Mouse (Mus musculus) MEL (cell line): Measurements from ENCODE around the gene Bcl10.

Source experiments
- CTCF ChIP-seq, 3 experiments: IDR thresholded peaks in 2 of 3; conservative IDR thresholded peaks in 1 of 3; 2 replicates each; pipeline ENCODE4 v1.5.1; 2011 to 2012; ENCODE audit warnings: low read length in 3 of 3, low read depth in 2 of 3, mild to moderate bottlenecking in 2 of 3, improper control_type of control experiment in 1 of 3, inconsistent platforms in 1 of 3, mixed read lengths in 1 of 3, moderate library complexity in 1 of 3; ENCODE audit not compliant: control insufficient read depth in 1 of 3, insufficient read depth in 1 of 3, poor library complexity in 1 of 3, severe bottlenecking in 1 of 3
- E2F4 ChIP-seq: IDR thresholded peaks from 2 replicates; pipeline ENCODE4 v1.6.1; 2011; ENCODE audit warnings: low read depth, low read length, improper control_type of control experiment, borderline replicate concordance
- EP300 ChIP-seq, 2 experiments: IDR thresholded peaks; 2 replicates each; pipeline ENCODE4 v1.6.1; 2011; ENCODE audit warnings: improper control_type of control experiment in 2 of 2, low read length in 2 of 2, low read depth in 1 of 2, mild to moderate bottlenecking in 1 of 2
- HCFC1 ChIP-seq: IDR thresholded peaks from 2 replicates; pipeline ENCODE4 v1.6.1; 2012; ENCODE audit warnings: low read depth, mild to moderate bottlenecking, inconsistent platforms, low read length, improper control_type of control experiment, moderate library complexity
- KAT2A ChIP-seq: conservative IDR thresholded peaks from 2 replicates; pipeline ENCODE4 v1.6.1; 2012; ENCODE audit warnings: low read depth, low read length, improper control_type of control experiment, inconsistent platforms
- MAX ChIP-seq: IDR thresholded peaks from 2 replicates; pipeline ENCODE4 v1.6.1; 2011; ENCODE audit warnings: low read length, improper control_type of control experiment
- MAZ ChIP-seq: IDR thresholded peaks from 2 replicates; pipeline ENCODE4 v1.6.1; 2012; ENCODE audit warnings: low read depth, mild to moderate bottlenecking, inconsistent platforms, low read length, improper control_type of control experiment
- NRF1 ChIP-seq: IDR thresholded peaks from 2 replicates; pipeline ENCODE4 v1.6.1; 2014; ENCODE audit warnings: low read depth, mild to moderate bottlenecking, inconsistent platforms, low read length, improper control_type of control experiment, moderate library complexity; ENCODE audit not compliant: poor library complexity, insufficient read depth, severe bottlenecking
- POLR2A ChIP-seq, 2 experiments: IDR thresholded peaks; 2 replicates each; pipeline ENCODE4 v1.6.1; 2011 to 2012; ENCODE audit warnings: low read length in 2 of 2, mild to moderate bottlenecking in 2 of 2, control low read depth in 1 of 2, improper control_type of control experiment in 1 of 2, low read depth in 1 of 2, moderate library complexity in 1 of 2; ENCODE audit not compliant: control insufficient read depth in 1 of 2, insufficient read depth in 1 of 2, poor library complexity in 1 of 2
- RAD21 ChIP-seq: IDR thresholded peaks from 2 replicates; pipeline ENCODE4 v1.6.1; 2011; ENCODE audit warnings: mild to moderate bottlenecking, low read depth, low read length, improper control_type of control experiment
- SIN3A ChIP-seq: IDR thresholded peaks from 2 replicates; pipeline ENCODE4 v1.6.1; 2012; ENCODE audit warnings: low read length, improper control_type of control experiment, inconsistent platforms
- UBTF ChIP-seq: IDR thresholded peaks from 2 replicates; pipeline ENCODE4 v1.6.1; 2012; ENCODE audit warnings: low read depth, mild to moderate bottlenecking, inconsistent platforms, low read length, improper control_type of control experiment, moderate library complexity, borderline replicate concordance; ENCODE audit not compliant: insufficient read depth
- USF2 ChIP-seq, 2 experiments: IDR thresholded peaks; 2 replicates each; pipeline ENCODE4 v1.6.1; 2011 to 2012; ENCODE audit warnings: improper control_type of control experiment in 2 of 2, low read length in 2 of 2, borderline replicate concordance in 1 of 2, inconsistent platforms in 1 of 2, low read depth in 1 of 2, mild to moderate bottlenecking in 1 of 2; ENCODE audit not compliant: insufficient read depth in 1 of 2

DNA sequence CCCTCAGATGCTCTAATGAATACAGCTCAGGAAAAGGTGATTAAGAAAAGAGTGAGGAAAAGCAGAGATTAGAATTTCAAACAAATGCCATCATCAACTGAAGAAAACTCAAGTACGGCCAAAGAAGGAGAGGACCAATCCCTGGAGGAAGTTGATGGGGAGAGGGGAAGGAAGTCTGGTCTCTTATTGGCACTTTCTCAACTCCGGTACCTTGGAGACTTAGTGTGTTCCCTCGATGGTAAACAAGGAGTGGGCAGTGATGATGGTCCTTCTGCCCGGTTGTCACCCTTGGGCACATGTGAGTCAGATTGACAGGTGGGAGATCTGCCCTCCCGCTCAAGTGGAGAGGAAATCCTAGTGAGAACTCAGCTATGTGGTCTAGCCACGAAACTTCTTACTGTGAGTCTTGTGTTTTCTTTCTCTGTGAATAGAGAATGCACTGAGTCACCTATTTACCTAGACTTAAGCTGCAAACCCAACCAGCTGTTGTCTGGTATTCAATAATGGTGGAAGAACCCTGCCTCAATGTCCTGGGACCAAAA, 35.1 kb upstream of the Bcl10 start:
- TF ChIP-seq RAD21 (no peak), HCFC1 (no peak), USF2 (IDR thresholded peaks at IDR 0.05; ENCODE audit: borderline replicate concordance in 1 of 2, insufficient read depth in 1 of 2, low read depth in 1 of 2, low read length in 2 of 2) (no peak), EP300 (IDR thresholded peaks at IDR 0.05; ENCODE audit: low read depth in 1 of 2, low read length in 2 of 2) (no peak), MAX (no peak), MAZ (no peak), E2F4 (no peak), KAT2A (no peak), SIN3A (no peak), CTCF (IDR thresholded peaks at IDR 0.05 in 2 of 3, conservative IDR thresholded peaks at IDR 0.05 in 1 of 3; ENCODE audit: control insufficient read depth in 1 of 3, insufficient read depth in 1 of 3, low read depth in 2 of 3, low read length in 3 of 3, poor library complexity in 1 of 3, severe bottlenecking in 1 of 3) (no peak), NRF1 (no peak), UBTF (no peak), POLR2A (IDR thresholded peaks at IDR 0.05; ENCODE audit: control insufficient read depth in 1 of 2, insufficient read depth in 1 of 2, low read depth in 1 of 2, low read length in 2 of 2, poor library complexity in 1 of 2) (no peak)
